Mouse (Mus musculus): ENCODE measurements around the gene Btbd18. TPM values are rescaled to one million over a fixed set of nuclear protein-coding genes. Genes with fewer than 3 reads are reported as not detected.

Gene Btbd18
- 0.26 and 0.39 TPM in 2 replicates for polyA plus RNA-seq (2015; fragmentation: Nextera tagmentation; extraction: Ambion mirVana)

DNA sequence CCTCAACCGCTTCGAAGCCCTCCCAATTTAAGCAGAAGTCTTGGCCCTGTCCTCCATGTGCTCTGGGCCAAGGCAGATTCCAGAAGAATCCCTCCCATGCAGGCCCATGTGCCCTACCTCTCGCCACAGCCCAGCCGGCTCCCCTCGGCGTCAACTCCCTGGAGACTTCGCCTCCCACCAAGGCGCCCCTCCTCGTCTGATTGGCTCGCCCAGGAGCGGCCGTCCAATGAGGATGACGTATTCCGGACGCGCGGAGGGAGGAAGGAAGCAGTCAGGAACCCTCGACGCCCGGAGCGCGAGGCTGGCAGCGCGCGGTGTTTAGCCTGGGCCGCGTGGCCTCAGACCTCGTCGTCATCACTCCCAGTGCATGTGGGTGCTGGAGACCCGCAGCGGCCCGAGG lies at the start of gene Btbd18:
Gene Btbd18 (plus strand): TSS at position 274 of the 400 bp plus-strand sequence.
- Histone ChIP-seq H3K4me2 (ENCODE audit: low read length) (no peak within 1 kb of the TSS), H3K9ac (ENCODE audit: low read depth, low read length) (no peak within 1 kb of the TSS), H3K27ac (ENCODE audit: low read length) (no peak within 1 kb of the TSS), H3K36me3 (ENCODE audit: control insufficient read depth, insufficient read depth, low read length) (no peaks in the 10 kb centered on the region), H3K4me1 (ENCODE audit: control insufficient read depth, insufficient read depth, low read length) (no peaks in the 10 kb centered on the region), H3K4me3 (ENCODE audit: low read depth, low read length) (no peak within 1 kb of the TSS), H3K9me3 (replicated peaks; ENCODE audit: control insufficient read depth, low read length, poor library complexity, severe bottlenecking) (no peaks in the 10 kb centered on the region), H3K27me3 (ENCODE audit: control insufficient read depth, insufficient read depth, low read depth, low read length) (no peaks in the 10 kb centered on the region)
- WGBS: 92% methylated on average over 32 of the region's 32 CpGs
- ATAC-seq: no peak

DNA sequence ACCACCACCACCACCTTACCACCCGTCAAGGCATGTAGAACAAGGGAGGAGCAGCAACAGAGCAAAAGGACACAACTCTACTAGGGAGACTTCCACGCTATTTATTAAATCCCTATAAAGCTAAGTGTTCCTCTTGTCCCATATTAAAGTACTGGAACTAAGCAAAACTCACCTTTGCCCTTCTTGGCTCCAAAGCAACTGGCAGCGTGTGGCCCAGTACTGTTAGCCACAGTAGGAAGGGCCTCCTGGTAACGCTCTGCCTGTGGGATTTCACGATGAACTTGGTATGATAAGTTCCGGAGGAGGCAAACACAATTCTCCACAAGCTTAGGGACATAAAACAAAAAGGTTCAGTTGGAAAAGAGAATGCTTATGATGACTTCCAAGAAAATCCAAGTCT lies 46.1 kb upstream of the Btbd18 start:
- Histone ChIP-seq H3K4me2 (ENCODE audit: low read length) (no peak overlapping the region), H3K9ac (ENCODE audit: low read depth, low read length) (no peak overlapping the region), H3K4me1 (ENCODE audit: control insufficient read depth, insufficient read depth, low read length) (no peaks in the 10 kb centered on the region), H3K36me3 (ENCODE audit: control insufficient read depth, insufficient read depth, low read length) (peaks cover 44% of the 10 kb centered on the region), H3K4me3 (ENCODE audit: low read depth, low read length) (no peak overlapping the region), H3K27ac (ENCODE audit: low read length) (no peak overlapping the region), H3K9me3 (replicated peaks; ENCODE audit: control insufficient read depth, low read length, poor library complexity, severe bottlenecking) (no peaks in the 10 kb centered on the region), H3K27me3 (ENCODE audit: control insufficient read depth, insufficient read depth, low read depth, low read length) (no peaks in the 10 kb centered on the region)
- 98% methylated on average over 6 of the region's 6 CpGs for WGBS
- ATAC-seq: no peak

DNA sequence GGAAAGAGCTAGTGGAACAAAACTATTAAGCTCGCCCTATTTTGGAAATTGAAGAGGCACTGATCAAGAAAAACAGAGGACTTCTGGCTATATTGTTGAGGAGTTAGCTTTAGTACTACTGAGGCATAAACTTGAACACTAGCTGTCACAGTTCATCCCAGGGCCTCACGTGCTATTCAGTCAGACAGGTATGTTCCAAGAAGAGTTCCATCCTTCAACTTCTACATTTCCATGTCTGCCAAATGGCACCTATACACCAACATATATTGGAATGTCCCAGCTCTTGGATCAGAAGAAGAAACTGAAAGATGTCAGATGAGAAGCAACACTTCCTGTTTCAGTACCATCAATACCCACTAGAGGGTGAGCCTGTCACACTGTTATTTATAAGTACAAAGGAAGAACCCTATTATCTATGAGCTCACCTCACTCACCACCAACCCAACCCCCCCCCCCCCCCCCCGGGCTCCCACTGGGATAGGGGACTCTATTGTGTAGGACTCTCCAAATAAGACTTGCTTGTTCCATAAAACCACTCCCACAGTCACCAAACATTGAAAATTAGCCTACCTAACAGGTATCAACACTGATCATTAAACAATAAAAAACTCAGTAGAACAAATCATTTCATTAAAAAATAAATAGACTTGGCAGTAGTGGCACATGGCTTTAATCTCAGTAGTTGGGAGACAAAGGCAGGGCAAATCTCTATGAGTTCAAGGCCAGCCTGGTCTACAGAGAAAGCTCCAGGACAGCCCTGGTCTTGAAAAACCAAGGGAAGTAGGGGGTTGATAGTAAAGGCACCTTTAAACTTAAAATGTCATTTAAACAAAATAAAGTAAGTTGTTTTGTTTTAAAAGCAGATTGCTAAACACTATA lies 41.0 kb upstream of the Btbd18 start:
- no peaks in the 10 kb centered on the region for H3K27me3 ChIP-seq (ENCODE audit: control insufficient read depth, insufficient read depth, low read depth, low read length)
- no peak overlapping the region for H3K4me2 ChIP-seq (ENCODE audit: low read length)
- no peak overlapping the region for H3K27ac ChIP-seq (ENCODE audit: low read length)
- H3K9ac ChIP-seq (ENCODE audit: low read depth, low read length): no peak overlapping the region
- no peaks in the 10 kb centered on the region for H3K9me3 ChIP-seq (replicated peaks; ENCODE audit: control insufficient read depth, low read length, poor library complexity, severe bottlenecking)
- H3K36me3 ChIP-seq (ENCODE audit: control insufficient read depth, insufficient read depth, low read length): peaks cover 44% of the 10 kb centered on the region
- H3K4me3 ChIP-seq (ENCODE audit: low read depth, low read length): no peak overlapping the region
- H3K4me1 ChIP-seq (ENCODE audit: control insufficient read depth, insufficient read depth, low read length): no peaks in the 10 kb centered on the region
- ATAC-seq: peak; percentile 78
- WGBS: 76% methylated on average over 3 of the region's 3 CpGs

DNA sequence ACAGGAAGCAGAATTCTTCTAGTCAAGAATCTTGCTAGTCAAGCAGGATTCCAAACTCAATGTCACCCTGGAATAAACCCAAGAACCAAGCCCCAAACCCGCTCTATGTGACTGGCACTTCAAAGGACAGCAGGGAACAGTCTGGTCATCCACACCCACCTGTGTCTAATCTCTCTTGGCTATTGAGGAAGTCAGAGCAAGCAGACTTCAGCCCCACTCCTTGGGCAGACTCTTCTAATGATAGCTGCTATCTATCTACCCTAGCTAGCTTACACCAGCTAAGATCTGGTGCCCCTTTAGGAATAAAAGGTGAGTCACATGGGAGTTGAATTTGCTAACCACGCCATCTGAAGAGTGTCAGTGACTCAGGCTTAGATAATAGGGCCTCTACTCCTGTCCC lies 40.0 kb upstream of the Btbd18 start:
- H3K27me3 ChIP-seq (ENCODE audit: control insufficient read depth, insufficient read depth, low read depth, low read length): no peaks in the 10 kb centered on the region
- peaks cover 35% of the 10 kb centered on the region for H3K36me3 ChIP-seq (ENCODE audit: control insufficient read depth, insufficient read depth, low read length)
- H3K9me3 ChIP-seq (replicated peaks; ENCODE audit: control insufficient read depth, low read length, poor library complexity, severe bottlenecking): no peaks in the 10 kb centered on the region
- H3K4me1 ChIP-seq (ENCODE audit: control insufficient read depth, insufficient read depth, low read length): 0 out of 2 replicates have a peak, but pooled peaks cover under 1% of the 10 kb centered on the region
- H3K27ac ChIP-seq (ENCODE audit: low read length): no peak overlapping the region
- no peak for ATAC-seq
- no peak overlapping the region for H3K9ac ChIP-seq (ENCODE audit: low read depth, low read length)
- H3K4me2 ChIP-seq (ENCODE audit: low read length): no peak overlapping the region
- WGBS: 85% methylated on average over 2 of the region's 2 CpGs
- no peak overlapping the region for H3K4me3 ChIP-seq (ENCODE audit: low read depth, low read length)

DNA sequence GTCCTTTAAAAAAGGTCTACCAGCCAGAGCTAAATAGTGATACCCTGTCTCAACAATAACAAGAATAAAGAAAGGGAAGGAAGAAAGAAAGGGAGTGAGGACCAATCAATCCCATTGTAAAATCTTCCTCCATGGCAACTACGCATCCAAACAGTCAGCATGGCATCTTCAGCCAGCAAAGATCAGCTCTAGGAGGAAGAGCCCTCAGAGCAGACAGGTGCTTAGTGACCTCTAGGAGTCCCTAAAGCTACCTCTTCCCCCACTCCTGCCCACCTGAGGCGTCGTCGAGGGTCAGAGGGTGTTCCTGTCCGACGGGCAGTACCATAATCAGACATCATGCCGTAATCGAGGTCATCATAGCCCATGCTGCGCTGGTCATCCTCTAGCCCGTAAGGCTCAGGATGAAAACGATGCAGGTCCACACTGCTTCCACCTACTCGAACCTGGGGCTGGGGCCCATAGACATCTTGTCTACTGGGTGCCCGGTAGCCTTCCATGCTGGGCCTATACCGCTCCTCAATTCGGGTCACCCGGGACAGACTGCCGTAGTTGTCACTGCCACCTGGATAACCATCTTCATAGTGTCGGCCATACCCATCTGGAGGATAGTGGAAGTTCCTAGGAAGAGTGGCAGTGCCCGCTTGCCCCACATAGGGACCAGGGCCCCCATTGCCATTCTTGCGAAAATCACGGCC lies 39.1 kb upstream of the Btbd18 start:
- no peak overlapping the region for H3K4me3 ChIP-seq (ENCODE audit: low read depth, low read length)
- H3K9ac ChIP-seq (ENCODE audit: low read depth, low read length): no peak overlapping the region
- H3K4me1 ChIP-seq (ENCODE audit: control insufficient read depth, insufficient read depth, low read length): peaks cover 2% of the 10 kb centered on the region; the same call in 1 of the 2 replicates
- no peaks in the 10 kb centered on the region for H3K9me3 ChIP-seq (replicated peaks; ENCODE audit: control insufficient read depth, low read length, poor library complexity, severe bottlenecking)
- ATAC-seq: 0 out of 2 replicates have a peak, but pooled peaks have one; percentile 9
- WGBS: 96% methylated on average over 21 of the region's 21 CpGs
- H3K27me3 ChIP-seq (ENCODE audit: control insufficient read depth, insufficient read depth, low read depth, low read length): no peaks in the 10 kb centered on the region
- H3K27ac ChIP-seq (ENCODE audit: low read length): no peak overlapping the region
- no peak overlapping the region for H3K4me2 ChIP-seq (ENCODE audit: low read length)
- H3K36me3 ChIP-seq (ENCODE audit: control insufficient read depth, insufficient read depth, low read length): peaks cover 37% of the 10 kb centered on the region

DNA sequence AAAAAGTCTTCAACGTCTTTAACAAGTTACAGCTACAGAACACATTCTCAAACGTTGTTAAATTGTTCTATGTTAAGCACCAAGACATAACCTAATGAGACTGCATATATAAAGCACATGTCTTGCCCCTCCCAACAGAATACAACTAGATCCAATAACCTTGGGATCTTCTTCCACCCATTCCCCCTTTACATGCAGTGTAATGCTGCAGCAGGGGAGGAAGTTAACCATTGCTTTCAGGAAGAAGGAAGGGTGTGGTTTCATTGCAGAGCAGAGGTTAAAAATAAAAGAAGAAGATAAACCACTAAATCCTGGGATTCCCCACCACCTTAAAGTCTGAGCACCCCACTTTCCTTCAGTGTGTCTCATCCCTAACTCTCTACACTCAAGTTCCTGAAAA lies 36.2 kb upstream of the Btbd18 start:
- Histone ChIP-seq H3K4me2 (ENCODE audit: low read length) (no peak overlapping the region), H3K27me3 (ENCODE audit: control insufficient read depth, insufficient read depth, low read depth, low read length) (no peaks in the 10 kb centered on the region), H3K4me1 (ENCODE audit: control insufficient read depth, insufficient read depth, low read length) (peaks cover 2% of the 10 kb centered on the region; the same call in 1 of the 2 replicates), H3K9ac (ENCODE audit: low read depth, low read length) (no peak overlapping the region), H3K36me3 (ENCODE audit: control insufficient read depth, insufficient read depth, low read length) (peaks cover 20% of the 10 kb centered on the region), H3K27ac (ENCODE audit: low read length) (no peak overlapping the region), H3K9me3 (replicated peaks; ENCODE audit: control insufficient read depth, low read length, poor library complexity, severe bottlenecking) (no peaks in the 10 kb centered on the region), H3K4me3 (ENCODE audit: low read depth, low read length) (no peak overlapping the region)
- 79% methylated on average over 2 of the region's 2 CpGs for WGBS
- ATAC-seq: no peak

DNA sequence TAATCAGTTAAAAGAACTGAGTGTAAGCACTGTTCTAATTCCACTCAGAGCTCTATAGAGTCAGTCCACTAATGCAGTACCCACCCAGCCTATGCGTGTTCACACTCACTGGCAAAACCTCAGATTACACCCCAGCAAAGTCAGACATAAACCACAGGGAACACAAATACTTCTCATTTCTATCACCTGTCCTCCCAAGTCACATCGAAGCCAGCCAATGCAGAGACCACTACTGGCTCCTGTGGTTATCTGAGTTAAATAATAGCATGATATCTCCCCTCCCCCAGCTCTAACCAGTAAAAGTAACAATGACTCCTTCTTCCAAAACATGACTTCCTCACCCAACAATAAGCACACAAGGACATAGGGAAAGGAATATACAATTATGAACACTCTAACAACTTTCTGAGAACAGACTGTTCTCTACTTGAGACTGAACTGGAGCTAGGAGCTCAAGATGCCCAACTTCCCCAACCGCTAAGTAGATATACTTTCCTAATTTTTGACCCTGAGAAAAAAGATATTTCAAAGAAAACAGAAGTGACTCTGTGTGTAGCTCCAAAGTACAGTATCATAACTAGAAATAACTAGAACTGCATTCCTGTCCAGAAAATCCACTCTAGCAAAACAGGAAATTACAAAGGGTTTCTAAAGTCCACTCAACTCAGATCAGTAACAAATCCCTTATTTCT lies 35.3 kb upstream of the Btbd18 start:
- 96% methylated on average over 3 of the region's 3 CpGs for WGBS
- H3K9ac ChIP-seq (ENCODE audit: low read depth, low read length): no peak overlapping the region
- no peak overlapping the region for H3K27ac ChIP-seq (ENCODE audit: low read length)
- peaks cover 2% of the 10 kb centered on the region; the same call in 1 of the 2 replicates for H3K4me1 ChIP-seq (ENCODE audit: control insufficient read depth, insufficient read depth, low read length)
- H3K4me2 ChIP-seq (ENCODE audit: low read length): no peak overlapping the region
- H3K9me3 ChIP-seq (replicated peaks; ENCODE audit: control insufficient read depth, low read length, poor library complexity, severe bottlenecking): no peaks in the 10 kb centered on the region
- no peak for ATAC-seq
- H3K4me3 ChIP-seq (ENCODE audit: low read depth, low read length): no peak overlapping the region
- no peaks in the 10 kb centered on the region for H3K27me3 ChIP-seq (ENCODE audit: control insufficient read depth, insufficient read depth, low read depth, low read length)
- H3K36me3 ChIP-seq (ENCODE audit: control insufficient read depth, insufficient read depth, low read length): peaks cover 20% of the 10 kb centered on the region

DNA sequence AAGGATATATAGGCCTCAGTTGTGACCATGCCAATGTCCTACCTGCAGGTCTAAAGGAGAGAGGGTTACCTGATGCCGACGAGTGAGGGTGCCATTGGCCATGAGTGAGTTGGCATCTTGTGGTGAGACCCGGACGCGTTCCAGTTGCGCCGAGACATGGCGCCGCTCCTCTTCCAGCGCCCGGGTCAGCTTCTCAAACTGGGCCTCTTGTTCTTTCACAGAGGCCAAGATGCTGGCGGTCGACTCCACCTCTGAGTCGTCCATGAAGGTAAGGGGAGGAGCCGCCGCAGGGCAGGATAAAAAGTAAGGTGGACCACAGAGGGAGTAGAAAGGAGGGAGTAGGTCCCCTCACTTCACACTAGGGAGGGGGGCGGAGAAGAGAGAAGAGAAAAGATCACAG lies 34.7 kb upstream of the Btbd18 start:
- no peak overlapping the region for H3K27ac ChIP-seq (ENCODE audit: low read length)
- WGBS: 96% methylated on average over 17 of the region's 17 CpGs
- H3K4me2 ChIP-seq (ENCODE audit: low read length): no peak overlapping the region
- peaks cover 17% of the 10 kb centered on the region for H3K36me3 ChIP-seq (ENCODE audit: control insufficient read depth, insufficient read depth, low read length)
- peaks cover 2% of the 10 kb centered on the region; the same call in 1 of the 2 replicates for H3K4me1 ChIP-seq (ENCODE audit: control insufficient read depth, insufficient read depth, low read length)
- no peak overlapping the region for H3K4me3 ChIP-seq (ENCODE audit: low read depth, low read length)
- no peak for ATAC-seq
- no peaks in the 10 kb centered on the region for H3K27me3 ChIP-seq (ENCODE audit: control insufficient read depth, insufficient read depth, low read depth, low read length)
- no peaks in the 10 kb centered on the region for H3K9me3 ChIP-seq (replicated peaks; ENCODE audit: control insufficient read depth, low read length, poor library complexity, severe bottlenecking)
- H3K9ac ChIP-seq (ENCODE audit: low read depth, low read length): no peak overlapping the region

All from midbrain, embryonic 16.5 days (tissue).